Mouse (Mus musculus): ENCODE measurements at regions not wholly inside any gene's neighbourhood (a gene's known extent, or its start where the extent isn't known, plus 50 kb on each side); places are given as distances from the start of the nearest gene placed in this dataset.

- no peak overlapping the region for H3K4me2 ChIP-seq (ENCODE audit: low read depth)
- DNase-seq = no peak
- no peak for ATAC-seq
- H3K9me3 ChIP-seq (ENCODE audit: low read length) = no peaks in the 10 kb centered on the region
- no peak for TF ChIP-seq CTCF (IDR thresholded peaks at IDR 0.05; ENCODE audit: low read depth)
- H3K27me3 ChIP-seq (ENCODE audit: insufficient read depth, low read length) = no peaks in the 10 kb centered on the region
- no peaks in the 10 kb centered on the region for H3K36me3 ChIP-seq (ENCODE audit: insufficient read depth)
- H3K4me1 ChIP-seq (ENCODE audit: insufficient read depth) = no peaks in the 10 kb centered on the region
- no peak overlapping the region for H3K4me3 ChIP-seq (ENCODE audit: low read depth, low read length)
- no peak overlapping the region for H3K9ac ChIP-seq
- WGBS = 86% methylated on average over 4 of the region's 4 CpGs
- no peak overlapping the region for H3K27ac ChIP-seq (ENCODE audit: low read depth, low read length)
Observed at GRCm38 (mm10) chr9:63045531-63045930, 57.8 kb upstream of the Pias1 start.

- no peak for DNase-seq
- no peaks in the 10 kb centered on the region for H3K4me1 ChIP-seq (ENCODE audit: insufficient read depth)
- H3K9ac ChIP-seq = no peak overlapping the region
- H3K36me3 ChIP-seq (ENCODE audit: insufficient read depth) = no peaks in the 10 kb centered on the region
- H3K4me3 ChIP-seq (ENCODE audit: low read depth, low read length) = no peak overlapping the region
- no peak for ATAC-seq
- H3K27me3 ChIP-seq (ENCODE audit: insufficient read depth, low read length) = no peaks in the 10 kb centered on the region
- no peak for TF ChIP-seq CTCF (IDR thresholded peaks at IDR 0.05; ENCODE audit: low read depth)
- H3K27ac ChIP-seq (ENCODE audit: low read depth, low read length) = no peak overlapping the region
- 50% methylated on average over 3 of the region's 3 CpGs for WGBS
- H3K4me2 ChIP-seq (ENCODE audit: low read depth) = no peak overlapping the region
- no peaks in the 10 kb centered on the region for H3K9me3 ChIP-seq (ENCODE audit: low read length)
Observed at GRCm38 (mm10) chr9:63043304-63043703, 55.6 kb upstream of the Pias1 start.

- Histone ChIP-seq H3K4me2 (ENCODE audit: low read depth) (no peak overlapping the region), H3K9ac (no peak overlapping the region), H3K36me3 (ENCODE audit: insufficient read depth) (no peaks in the 10 kb centered on the region), H3K4me3 (ENCODE audit: low read depth, low read length) (no peak overlapping the region), H3K9me3 (ENCODE audit: low read length) (no peaks in the 10 kb centered on the region), H3K27ac (ENCODE audit: low read depth, low read length) (no peak overlapping the region), H3K27me3 (ENCODE audit: insufficient read depth, low read length) (no peaks in the 10 kb centered on the region), H3K4me1 (ENCODE audit: insufficient read depth) (no peaks in the 10 kb centered on the region)
- DNase-seq (no peak), ATAC-seq (no peak)
- 92% methylated on average over 6 of the region's 6 CpGs for WGBS
- no peak for TF ChIP-seq CTCF (IDR thresholded peaks at IDR 0.05; ENCODE audit: low read depth)
Observed at GRCm38 (mm10) chr9:63038031-63038430, 50.3 kb upstream of the Pias1 start.

Measured in forebrain, postnatal 0 days (tissue).